Mouse (Mus musculus) stomach, postnatal 0 days (tissue): ENCODE measurements at regions not wholly inside any gene's neighbourhood (a gene's known extent, or its start where the extent isn't known, plus 50 kb on each side); places are given as distances from the start of the nearest gene placed in this dataset.

Experiments used
- ATAC-seq: fragments of 200-750 bp; cut with Nextera tagmentation; 2 replicates; pipeline ENCODE4 v1.8.0; 2017; ENCODE audit not compliant: low FRiP score, low TSS enrichment
- DNase-seq: peaks from one replicate; pipeline ENCODE4 v3.0.0-alpha.2; 2016; ENCODE audit warnings: low spot score
- H3K27ac ChIP-seq: fragments of 300-500 bp; sonication (generic); replicated peaks from 2 replicates; pipeline ENCODE4 v1.5.1; 2014; ENCODE audit warnings: mild to moderate bottlenecking, control low read depth
- H3K27me3 ChIP-seq: fragments of 300-500 bp; sonication (generic); 2 replicates; pipeline ENCODE4 v1.6.1; 2014; ENCODE audit warnings: low read length; ENCODE audit not compliant: control insufficient read depth, insufficient read depth
- H3K36me3 ChIP-seq: fragments of 300-500 bp; sonication (generic); 2 replicates; pipeline ENCODE4 v1.6.1; 2014; ENCODE audit warnings: low read length, mixed read lengths; ENCODE audit not compliant: control insufficient read depth, insufficient read depth
- H3K4me1 ChIP-seq: fragments of 300-500 bp; sonication (generic); replicated peaks from 2 replicates; pipeline ENCODE4 v1.6.1; 2014; ENCODE audit warnings: antibody characterized with exemption; ENCODE audit not compliant: control insufficient read depth, insufficient read depth
- H3K4me2 ChIP-seq: fragments of 300-500 bp; sonication (generic); replicated peaks from 2 replicates; pipeline ENCODE4 v1.6.1; 2014; ENCODE audit warnings: low read depth, mild to moderate bottlenecking, control low read depth, moderate library complexity
- H3K4me3 ChIP-seq: fragments of 300-500 bp; sonication (generic); 2 replicates; pipeline ENCODE4 v1.5.1; 2014; ENCODE audit warnings: low read depth, low read length, control low read depth
- H3K9ac ChIP-seq: fragments of 300-500 bp; sonication (generic); 2 replicates; pipeline ENCODE4 v1.6.1; 2014; ENCODE audit warnings: mild to moderate bottlenecking, low read length, control low read depth, mixed read lengths
- H3K9me3 ChIP-seq: fragments of 300-500 bp; sonication (generic); 2 replicates; pipeline ENCODE4 v1.6.1; 2016; ENCODE audit warnings: low read length; ENCODE audit not compliant: control insufficient read depth
- CTCF ChIP-seq: IDR thresholded peaks from 2 replicates; pipeline ENCODE4 v1.5.1; 2016; ENCODE audit warnings: antibody characterized with exemption, low read depth, mild to moderate bottlenecking, moderate library complexity
- EP300 ChIP-seq: optimal IDR thresholded peaks from 2 replicates; pipeline ENCODE3; 2016; ENCODE audit warnings: antibody characterized with exemption
- WGBS: fragments of 180-500 bp; shearing (Covaris S2); extraction: QIAGEN DNeasy Blood & Tissue Kit; methylation state at CpG from one replicate; pipeline ENCODE4 v1.1.7; 2014; 5-methylcytosine and 5-hydroxymethylcytosine counted together

- H3K27me3 ChIP-seq: no peaks in the 10 kb centered on the region
- no peaks in the 10 kb centered on the region for H3K4me1 ChIP-seq
- H3K27ac ChIP-seq: no peak overlapping the region
- H3K4me3 ChIP-seq: no peak overlapping the region
- no peaks in the 10 kb centered on the region for H3K36me3 ChIP-seq
- TF ChIP-seq EP300 (no peak), CTCF (no peak)
- WGBS: 20% methylated on average over 8 of the region's 8 CpGs
- peak; percentile 26; the same call in 1 of the 2 replicates for ATAC-seq
- no peak overlapping the region for H3K4me2 ChIP-seq
- H3K9me3 ChIP-seq: no peaks in the 10 kb centered on the region
- DNase-seq: no peak
- no peak overlapping the region for H3K9ac ChIP-seq
Observed at GRCm38 (mm10) chr1:144330365-144331050, 81.5 kb upstream of the Rgs1 start.

- Histone ChIP-seq H3K36me3 (no peaks in the 10 kb centered on the region), H3K4me1 (no peaks in the 10 kb centered on the region), H3K9ac (no peak overlapping the region), H3K27ac (no peak overlapping the region), H3K4me2 (no peak overlapping the region), H3K27me3 (no peaks in the 10 kb centered on the region), H3K9me3 (no peaks in the 10 kb centered on the region), H3K4me3 (no peak overlapping the region)
- WGBS: 76% methylated on average over 6 of the region's 6 CpGs
- DNase-seq (no peak), ATAC-seq (no peak)
- TF ChIP-seq CTCF (no peak), EP300 (no peak)
Observed at GRCm38 (mm10) chr1:144319406-144319805, 70.4 kb upstream of the Rgs1 start.

- no peaks in the 10 kb centered on the region for H3K27me3 ChIP-seq
- no peak for DNase-seq
- TF ChIP-seq CTCF: no peak
- TF ChIP-seq EP300: no peak
- no peaks in the 10 kb centered on the region for H3K9me3 ChIP-seq
- no peak overlapping the region for H3K4me3 ChIP-seq
- H3K4me1 ChIP-seq: no peaks in the 10 kb centered on the region
- ATAC-seq: no peak
- no peaks in the 10 kb centered on the region for H3K36me3 ChIP-seq
- H3K9ac ChIP-seq: no peak overlapping the region
- H3K27ac ChIP-seq: no peak overlapping the region
- no peak overlapping the region for H3K4me2 ChIP-seq
- 53% methylated on average over 1 of the region's 1 CpGs for WGBS
Observed at GRCm38 (mm10) chr1:144318289-144318688, 69.2 kb upstream of the Rgs1 start.

GRCm38 (mm10) chr1:144317560-144317959 is 68.5 kb upstream of the Rgs1 start:
- ATAC-seq (no peak), DNase-seq (no peak)
- 66% methylated on average over 3 of the region's 3 CpGs for WGBS
- no peaks in the 10 kb centered on the region for H3K36me3 ChIP-seq
- no peaks in the 10 kb centered on the region for H3K27me3 ChIP-seq
- no peak overlapping the region for H3K9ac ChIP-seq
- TF ChIP-seq EP300: no peak
- no peak for TF ChIP-seq CTCF
- no peaks in the 10 kb centered on the region for H3K9me3 ChIP-seq
- no peak overlapping the region for H3K4me3 ChIP-seq
- H3K27ac ChIP-seq: no peak overlapping the region
- H3K4me1 ChIP-seq: no peaks in the 10 kb centered on the region
- H3K4me2 ChIP-seq: no peak overlapping the region

GRCm38 (mm10) chr1:144316251-144316650 is 67.2 kb upstream of the Rgs1 start:
- WGBS: 78% methylated on average over 2 of the region's 2 CpGs
- DNase-seq (no peak), ATAC-seq (no peak)
- TF ChIP-seq EP300: no peak
- TF ChIP-seq CTCF: no peak
- no peak overlapping the region for H3K4me2 ChIP-seq
- H3K4me1 ChIP-seq: no peaks in the 10 kb centered on the region
- H3K27ac ChIP-seq: no peak overlapping the region
- no peaks in the 10 kb centered on the region for H3K27me3 ChIP-seq
- no peaks in the 10 kb centered on the region for H3K36me3 ChIP-seq
- no peak overlapping the region for H3K9ac ChIP-seq
- no peaks in the 10 kb centered on the region for H3K9me3 ChIP-seq
- H3K4me3 ChIP-seq: no peak overlapping the region

- Histone ChIP-seq H3K4me1 (no peaks in the 10 kb centered on the region), H3K27me3 (no peaks in the 10 kb centered on the region), H3K9ac (no peak overlapping the region), H3K4me3 (no peak overlapping the region), H3K27ac (no peak overlapping the region), H3K36me3 (no peaks in the 10 kb centered on the region), H3K9me3 (no peaks in the 10 kb centered on the region), H3K4me2 (no peak overlapping the region)
- no peak for ATAC-seq
- WGBS: 74% methylated on average over 2 of the region's 2 CpGs
- no peak for DNase-seq
- TF ChIP-seq EP300 (no peak), CTCF (no peak)
Observed at GRCm38 (mm10) chr1:144314382-144314781, 65.3 kb upstream of the Rgs1 start.
